Mouse (Mus musculus): ENCODE measurements at regions not wholly inside any gene's neighbourhood (a gene's known extent, or its start where the extent isn't known, plus 50 kb on each side); places are given as distances from the start of the nearest gene placed in this dataset.

DNA sequence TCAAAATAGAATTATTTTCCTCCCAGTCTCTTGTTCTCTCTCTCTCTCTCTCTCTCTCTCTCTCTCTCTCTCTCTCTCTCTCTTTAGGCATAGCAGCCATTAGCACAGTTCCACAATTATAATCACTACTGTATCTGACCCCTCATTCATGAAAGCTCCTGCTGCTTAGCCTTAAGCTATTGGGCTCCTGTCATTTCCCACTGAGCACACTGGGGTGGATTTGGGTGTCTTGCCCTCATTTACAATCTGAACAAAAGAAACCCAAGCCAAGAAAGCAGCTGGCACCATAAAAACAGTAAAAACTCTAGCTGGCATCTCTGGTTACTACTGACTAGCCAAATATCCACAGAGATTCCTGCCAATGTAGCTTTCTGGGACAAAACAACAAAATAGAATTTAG lies 1125.6 kb upstream of the Zeb2 start:
- intact Hi-C loops (cut with DNase I) = no loop called here
- no peak for DNase-seq (ENCODE audit: low spot score in 2 of 2)

DNA sequence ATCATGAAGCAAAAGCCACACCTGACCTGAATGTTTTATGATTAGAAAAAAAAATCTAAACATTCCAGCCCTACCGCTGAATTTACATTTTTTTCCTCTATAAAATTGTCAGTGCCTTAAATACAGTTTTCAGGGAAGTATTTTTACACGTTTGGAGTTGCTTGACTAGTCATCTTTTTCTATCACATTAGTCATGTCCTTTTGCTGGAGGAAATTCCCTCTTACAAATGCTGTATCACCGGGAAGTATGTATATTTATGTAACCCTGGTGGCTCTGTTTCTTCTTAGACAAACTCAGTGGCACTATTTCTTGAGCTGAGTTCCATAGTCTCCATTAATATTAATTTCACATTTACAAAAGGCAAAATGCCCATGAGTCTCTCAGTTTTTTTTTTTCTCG lies 1122.7 kb upstream of the Zeb2 start:
- peak in 1 of 2 experiments; percentile 3 for DNase-seq (ENCODE audit: low spot score in 2 of 2)
- intact Hi-C loops (cut with DNase I) = no loop called here

DNA sequence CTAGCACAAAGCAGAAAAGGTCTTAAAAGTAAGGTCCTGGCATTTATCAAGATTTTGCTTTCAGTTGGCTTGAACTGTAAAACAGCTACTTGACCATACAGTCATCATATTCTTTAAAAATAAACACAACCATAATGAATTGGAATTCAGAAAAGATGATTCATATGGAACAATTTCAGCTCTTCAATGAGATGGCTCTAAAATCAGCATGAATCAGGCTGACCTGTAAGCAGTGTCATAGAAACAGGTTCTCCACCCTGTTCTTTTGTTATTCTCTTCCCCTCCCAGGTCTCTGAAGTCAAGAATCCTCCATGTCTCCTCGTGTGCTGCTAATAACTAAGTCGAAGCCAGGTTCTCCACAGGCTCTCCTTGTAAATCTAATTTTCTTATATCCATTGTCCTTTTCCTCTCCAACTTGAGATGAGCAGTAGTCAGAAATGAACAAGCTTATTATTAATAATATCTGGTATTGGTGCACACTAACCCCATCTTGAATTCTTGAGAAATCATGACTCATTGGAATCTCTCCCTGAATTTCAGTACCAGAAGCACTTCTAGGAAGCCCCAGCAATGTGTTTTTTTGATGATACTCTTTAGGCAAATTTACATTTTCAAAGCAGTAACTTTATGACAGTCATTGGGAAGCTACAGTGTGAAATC lies 1113.7 kb upstream of the Zeb2 start:
- intact Hi-C loops (cut with DNase I) = no loop called here
- DNase-seq (ENCODE audit: low spot score in 2 of 2) = no peak

DNA sequence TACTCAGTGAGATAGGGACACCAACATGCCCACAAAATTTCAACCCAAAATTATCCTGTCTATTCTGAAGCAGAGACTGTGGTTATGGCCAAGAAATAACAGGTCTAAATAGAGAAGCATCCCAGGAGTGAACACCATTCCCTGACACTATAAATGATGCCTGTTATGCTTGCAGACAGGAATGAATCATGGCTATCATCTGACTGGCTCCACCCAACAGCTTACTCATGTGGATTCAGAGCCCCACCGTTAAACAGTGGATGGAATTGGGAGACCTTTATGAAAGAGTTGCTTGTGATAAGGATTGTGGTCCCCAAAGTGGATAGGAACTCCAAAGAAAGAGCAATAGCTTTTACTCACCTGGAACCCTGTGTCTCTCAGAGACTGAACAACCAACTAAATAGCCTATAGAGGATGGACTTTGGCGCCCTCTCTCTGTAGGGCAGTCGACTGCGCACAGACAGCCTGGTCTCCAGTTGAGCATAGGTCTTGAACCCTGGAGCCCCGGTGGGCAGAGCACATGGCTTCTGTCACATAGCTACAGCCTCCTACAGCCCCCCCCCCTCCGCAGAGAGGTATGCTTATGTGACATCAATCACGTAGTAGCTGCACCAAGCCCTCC lies 1101.3 kb upstream of the Zeb2 start:
- DNase-seq (ENCODE audit: low spot score in 2 of 2) = no peak
- intact Hi-C loops (cut with DNase I) = no loop called here

DNA sequence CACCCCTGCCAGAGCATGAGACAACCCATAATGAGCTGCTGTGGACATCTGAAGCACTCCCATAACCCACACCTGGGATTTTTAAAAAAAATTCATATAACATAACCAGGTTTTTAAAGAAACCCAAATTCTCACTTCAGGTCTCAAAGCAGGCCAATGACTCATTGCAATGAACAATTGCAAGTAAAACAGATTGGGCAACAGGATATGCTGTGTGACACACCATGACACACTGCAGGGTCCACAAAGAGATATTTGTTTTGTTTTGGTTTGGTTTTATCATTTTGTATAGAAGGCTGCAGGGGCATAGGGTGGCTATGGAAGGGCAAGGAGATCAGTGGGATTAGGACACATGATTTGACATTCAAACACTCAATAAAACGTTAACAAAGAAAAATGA lies 1082.1 kb upstream of the Zeb2 start:
- intact Hi-C loops (cut with DNase I) = no loop called here
- DNase-seq (ENCODE audit: low spot score in 2 of 2) = no peak

DNA sequence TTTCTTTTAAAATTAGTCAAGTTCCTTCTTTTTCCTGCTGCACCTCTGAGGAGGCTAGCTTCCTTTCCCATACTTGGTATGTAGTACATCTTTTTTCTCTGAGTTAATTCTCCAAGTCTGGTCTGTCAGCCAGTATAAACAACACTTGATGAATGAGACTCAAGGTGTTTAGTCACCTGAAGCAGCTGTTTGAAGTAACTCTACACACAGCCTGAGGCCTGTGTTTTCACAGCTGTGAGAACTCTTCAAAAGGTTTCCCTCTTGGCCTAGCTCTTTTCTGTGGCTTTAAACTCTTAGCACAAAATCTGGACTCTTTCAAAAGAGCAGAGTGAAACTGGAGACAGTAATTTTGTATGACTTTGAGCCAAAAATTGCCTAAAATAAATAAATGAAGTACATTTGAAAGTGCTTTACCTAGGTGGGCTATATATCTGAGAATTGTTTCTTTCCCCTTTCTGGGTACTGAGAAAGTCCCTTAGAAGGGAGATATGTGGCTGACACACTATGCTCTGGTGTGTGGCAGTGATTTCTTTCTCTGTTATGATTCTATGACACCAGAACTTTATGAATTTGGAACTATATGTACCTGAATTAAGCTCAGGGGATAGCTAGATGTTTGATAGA lies 1070.2 kb upstream of the Zeb2 start:
- intact Hi-C loops (cut with DNase I) = no loop called here
- no peak for DNase-seq (ENCODE audit: low spot score in 2 of 2)

DNA sequence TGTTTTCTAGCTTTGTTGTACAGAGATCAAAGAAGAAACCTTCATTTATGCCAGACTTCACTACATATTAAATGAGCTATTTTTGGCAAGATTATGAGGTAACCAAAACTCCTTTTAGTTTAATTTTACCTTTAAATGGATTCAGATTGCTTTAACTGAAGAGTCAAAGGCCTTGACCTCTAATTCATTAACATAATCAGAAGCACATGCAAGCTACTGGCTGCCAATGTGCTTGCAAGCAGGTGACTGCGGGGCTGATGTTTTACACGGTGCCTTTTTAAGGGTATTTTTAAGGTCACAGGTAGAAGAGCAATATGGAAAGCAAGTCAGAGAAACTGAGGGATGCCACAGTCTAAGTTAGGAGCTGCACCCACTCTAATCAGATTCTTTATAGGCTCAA lies 1066.0 kb upstream of the Zeb2 start:
- intact Hi-C loops (cut with DNase I) = no loop called here
- DNase-seq (ENCODE audit: low spot score in 2 of 2) = no peak

DNA sequence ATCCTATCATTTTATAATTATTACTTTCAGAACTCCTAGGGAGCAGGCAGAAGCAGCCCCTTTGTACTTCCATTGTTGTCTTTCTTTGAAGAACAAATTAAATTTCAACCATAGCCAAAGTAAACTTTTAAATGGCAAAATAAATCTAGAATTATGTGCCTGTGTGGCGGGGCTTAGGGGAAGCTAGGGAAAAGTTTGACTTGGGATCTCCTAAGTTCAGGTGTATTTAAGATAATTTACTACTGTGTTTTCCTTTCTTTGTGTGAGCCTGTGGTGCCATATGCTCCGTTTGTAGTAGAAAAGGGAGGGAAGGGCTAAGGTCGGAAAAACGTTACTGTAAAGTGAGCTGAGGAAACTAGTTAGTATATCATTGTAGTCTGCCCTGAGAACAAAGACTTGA lies 1062.5 kb upstream of the Zeb2 start:
- intact Hi-C loops (cut with DNase I) = no loop called here
- DNase-seq (ENCODE audit: low spot score in 2 of 2) = no peak

DNA sequence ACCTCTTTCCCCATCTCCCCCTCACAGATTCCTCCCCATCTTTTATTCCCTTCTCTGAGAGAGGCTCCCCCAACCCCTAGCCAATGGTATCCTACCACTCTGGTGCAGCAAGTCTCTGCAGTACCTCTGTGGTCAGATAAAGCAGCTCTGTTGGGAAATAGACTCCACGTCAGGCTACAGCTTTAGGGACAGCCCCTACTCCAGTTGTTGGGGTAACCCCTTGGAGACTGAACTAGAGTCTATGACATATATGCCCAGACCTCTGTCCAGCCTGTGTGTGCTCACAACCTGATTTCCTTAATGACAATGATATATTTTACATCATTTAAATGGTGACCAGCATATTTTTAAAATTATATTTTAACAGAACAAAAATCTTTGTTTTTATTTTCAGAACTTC lies 1051.3 kb upstream of the Zeb2 start:
- DNase-seq (ENCODE audit: low spot score in 2 of 2) = no peak
- intact Hi-C loops (cut with DNase I) = no loop called here

DNA sequence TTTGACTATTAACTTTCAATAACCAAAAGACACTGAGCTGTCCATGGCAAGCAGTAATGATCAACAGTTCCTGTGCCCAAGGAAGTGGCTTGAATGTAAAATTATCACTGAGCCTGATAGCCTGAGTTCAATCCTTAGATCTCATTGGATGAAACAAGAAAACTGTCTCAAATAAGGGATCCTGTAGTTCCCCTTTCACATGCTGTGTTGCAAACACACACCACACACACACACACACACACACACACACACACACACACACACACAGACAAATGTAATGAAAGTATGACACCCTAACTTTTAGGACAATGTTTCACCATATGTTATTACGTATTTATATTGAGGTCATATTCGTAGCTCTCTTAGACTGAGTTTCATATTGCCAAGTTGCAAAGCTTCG lies 1032.7 kb upstream of the Zeb2 start:
- intact Hi-C loops (cut with DNase I) = no loop called here
- no peak for DNase-seq (ENCODE audit: low spot score in 2 of 2)

DNA sequence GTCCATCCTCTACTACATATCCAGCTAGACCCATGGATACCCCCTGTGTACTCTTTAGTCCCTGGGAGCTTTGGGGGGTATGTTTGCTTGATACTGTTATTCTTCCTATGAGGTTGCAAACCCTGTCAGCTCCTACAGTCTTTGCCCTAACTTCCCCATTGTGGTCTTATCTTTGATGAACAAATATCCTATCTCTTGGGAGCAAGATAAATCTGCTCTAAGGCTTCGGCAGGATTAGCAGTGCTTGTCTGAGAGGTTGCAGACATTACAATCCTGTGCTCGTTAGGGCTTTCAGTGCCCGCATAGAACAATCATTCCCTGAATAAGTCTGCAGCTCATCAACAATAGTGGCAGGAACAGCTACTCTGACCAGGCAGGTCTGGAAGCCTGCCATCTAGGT lies 1002.7 kb upstream of the Zeb2 start:
- intact Hi-C loops (cut with DNase I) = no loop called here

DNA sequence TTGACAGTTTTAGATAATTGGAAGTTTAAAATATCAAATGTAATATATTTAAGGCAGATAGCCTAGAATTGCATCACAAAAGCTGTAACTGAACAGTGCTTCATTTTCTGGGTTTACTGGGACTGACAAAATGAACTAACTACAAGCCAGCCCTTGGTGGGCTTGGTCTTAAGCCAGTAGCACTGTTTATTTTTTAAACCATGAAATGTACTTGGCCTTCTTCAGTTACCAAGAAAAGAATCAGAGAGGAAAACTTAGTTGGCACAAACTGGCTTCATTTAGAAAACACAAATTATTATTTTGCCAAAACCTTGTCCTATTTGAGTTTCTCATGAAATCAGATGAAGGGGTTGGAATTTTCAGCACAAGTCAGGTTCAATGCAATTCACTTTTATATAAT lies 989.8 kb upstream of the Zeb2 start:
- intact Hi-C loops (cut with DNase I) = no loop called here
- no peak for DNase-seq (ENCODE audit: low spot score in 2 of 2)

More for the DNA sequence above, 1002.7 kb upstream of the Zeb2 start:
- DNase-seq (ENCODE audit: low spot score in 2 of 2) = no peak

DNA sequence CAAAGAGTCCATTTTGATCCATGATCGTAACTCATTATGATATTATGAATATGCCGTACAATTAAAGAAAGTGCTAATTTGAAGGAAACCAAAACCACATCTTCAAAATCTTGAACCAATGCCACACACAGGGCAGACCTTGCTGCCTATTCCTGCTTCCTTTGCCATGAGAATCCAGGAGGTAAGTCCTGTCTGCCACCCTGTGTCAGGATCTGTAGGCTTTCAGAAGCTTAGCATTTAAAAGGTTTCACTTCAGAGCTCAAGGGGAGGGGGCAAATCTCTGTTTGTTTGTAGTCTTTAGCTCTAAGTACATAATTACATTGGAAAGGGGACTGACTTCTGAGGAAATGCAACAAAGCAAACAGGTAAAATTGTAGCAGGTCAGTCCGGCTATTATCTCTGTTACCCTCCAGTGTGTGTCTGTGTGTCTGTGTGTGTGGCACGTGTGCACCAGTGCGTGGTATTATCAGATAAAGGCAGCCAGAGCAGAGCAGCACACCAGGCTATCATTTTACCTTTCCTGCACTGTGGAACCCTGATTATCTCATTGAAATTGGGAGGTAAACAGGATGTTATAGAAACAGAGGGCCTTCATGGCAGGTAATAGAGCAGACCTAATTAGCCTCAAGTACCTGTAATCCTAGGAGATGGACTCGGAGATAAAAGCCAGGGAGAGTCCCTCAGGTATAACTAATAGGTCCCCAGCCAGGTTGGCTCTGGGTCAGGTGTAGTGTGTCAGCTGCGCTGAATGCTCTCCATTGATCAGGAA lies 948.0 kb upstream of the Zeb2 start:
- intact Hi-C loops (cut with DNase I) = no loop called here
- no peak for DNase-seq (ENCODE audit: low spot score in 2 of 2)

DNA sequence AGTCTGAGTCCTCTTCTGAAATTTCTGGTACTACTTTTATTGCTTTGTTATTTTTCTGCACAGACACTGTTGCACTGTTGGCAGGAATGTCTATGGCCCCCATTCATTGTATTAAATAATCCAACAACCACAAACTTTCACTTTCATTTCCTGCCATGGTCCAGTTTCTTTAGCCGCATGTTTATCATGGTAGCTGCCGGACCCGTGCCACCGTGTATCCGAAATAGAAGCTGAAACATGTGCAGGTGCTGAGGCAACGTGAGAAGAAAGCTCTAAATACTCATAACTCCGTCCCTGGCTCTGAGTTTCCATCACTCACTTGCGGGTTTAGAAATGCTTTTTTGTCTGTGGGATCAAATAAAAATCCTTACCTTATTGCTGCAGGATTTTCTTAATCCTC lies 938.5 kb upstream of the Zeb2 start:
- intact Hi-C loops (cut with DNase I) = no loop called here
- DNase-seq (ENCODE audit: low spot score in 2 of 2) = no peak

DNA sequence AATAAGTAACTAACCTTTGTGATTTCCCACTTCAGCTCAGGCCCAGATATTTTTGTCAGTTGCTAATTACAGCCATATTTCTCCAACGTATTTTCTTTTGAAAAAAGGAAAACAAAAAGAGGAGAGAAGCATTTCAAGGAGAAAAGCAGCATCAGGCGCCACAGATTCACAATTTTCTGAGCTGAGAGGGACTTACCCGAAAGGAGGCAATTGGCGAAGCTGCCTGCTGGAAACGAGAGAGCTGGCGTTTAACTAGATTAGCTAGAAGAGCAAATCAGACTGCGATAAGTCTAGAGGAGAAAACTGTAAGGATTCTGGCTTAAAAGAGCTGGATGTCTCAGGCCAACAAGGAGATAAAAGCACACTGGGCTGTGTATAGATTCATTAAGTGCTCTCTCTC lies 937.7 kb upstream of the Zeb2 start:
- peak in 1 of 2 experiments; percentile 3 for DNase-seq (ENCODE audit: low spot score in 2 of 2)
- intact Hi-C loops (cut with DNase I) = no loop called here

DNA sequence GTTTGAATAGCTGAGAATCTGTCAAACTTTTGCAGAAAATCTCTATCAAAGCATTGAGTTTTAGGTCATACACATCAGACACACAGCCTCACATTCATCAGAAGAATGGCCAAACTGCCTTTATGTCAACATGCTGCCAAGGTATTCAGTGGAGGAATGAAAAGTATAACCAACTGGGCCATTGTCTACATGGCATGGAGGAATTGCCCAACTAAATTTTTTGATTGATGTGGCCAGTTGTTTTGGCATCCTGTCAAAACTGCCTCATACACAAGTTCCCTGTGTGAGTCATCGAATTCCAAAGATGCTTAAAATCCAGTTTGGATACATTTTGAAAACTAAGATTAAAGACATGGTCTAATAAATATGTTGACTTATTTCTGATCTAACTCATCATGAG lies 904.7 kb upstream of the Zeb2 start:
- no peak for DNase-seq (ENCODE audit: low spot score in 2 of 2)
- intact Hi-C loops (cut with DNase I) = no loop called here

DNA sequence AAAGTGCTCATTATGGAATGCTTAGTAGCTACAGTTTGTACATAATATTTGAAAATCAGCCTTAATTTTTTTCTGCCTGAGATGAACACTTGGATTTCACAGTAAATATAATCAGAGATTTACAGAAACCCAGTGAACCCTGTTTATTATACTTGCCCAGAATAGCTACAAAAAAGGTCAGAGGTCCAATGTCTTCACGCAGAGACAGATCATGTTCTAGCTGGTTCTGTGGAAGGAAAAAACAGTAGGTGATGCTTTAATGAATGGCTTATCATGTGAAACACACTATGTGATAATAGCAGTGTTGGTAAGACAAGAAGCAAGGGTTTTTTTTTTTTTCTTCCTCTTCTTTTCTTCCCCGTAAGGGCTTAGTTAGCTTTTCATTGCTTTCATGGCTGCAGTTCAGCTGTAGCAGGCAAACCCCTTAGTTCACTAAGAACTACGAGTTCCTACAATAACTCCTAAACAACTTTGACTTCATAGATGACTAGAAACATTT lies 896.6 kb upstream of the Zeb2 start:
- intact Hi-C loops (cut with DNase I) = no loop called here
- DNase-seq (ENCODE audit: low spot score in 2 of 2) = no peak

DNA sequence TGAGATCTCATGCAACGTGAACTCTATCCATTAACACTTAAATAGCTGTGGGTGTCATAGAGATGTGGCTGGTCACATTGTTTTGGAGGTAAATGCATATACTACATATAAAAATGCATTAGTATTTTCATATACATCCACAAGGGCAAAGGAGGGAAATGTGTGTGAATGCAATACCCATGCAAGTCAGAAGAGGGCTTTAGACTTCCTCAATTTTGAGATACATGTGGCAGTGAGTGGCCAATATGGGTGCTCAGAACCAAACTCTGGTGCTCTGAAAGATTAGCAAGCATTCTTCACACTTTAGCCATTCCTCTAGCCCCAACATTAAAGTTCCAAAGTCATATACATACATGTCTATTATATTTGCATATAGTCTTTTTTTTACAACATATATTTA lies 895.5 kb upstream of the Zeb2 start:
- intact Hi-C loops (cut with DNase I) = no loop called here
- no peak for DNase-seq (ENCODE audit: low spot score in 2 of 2)

DNA sequence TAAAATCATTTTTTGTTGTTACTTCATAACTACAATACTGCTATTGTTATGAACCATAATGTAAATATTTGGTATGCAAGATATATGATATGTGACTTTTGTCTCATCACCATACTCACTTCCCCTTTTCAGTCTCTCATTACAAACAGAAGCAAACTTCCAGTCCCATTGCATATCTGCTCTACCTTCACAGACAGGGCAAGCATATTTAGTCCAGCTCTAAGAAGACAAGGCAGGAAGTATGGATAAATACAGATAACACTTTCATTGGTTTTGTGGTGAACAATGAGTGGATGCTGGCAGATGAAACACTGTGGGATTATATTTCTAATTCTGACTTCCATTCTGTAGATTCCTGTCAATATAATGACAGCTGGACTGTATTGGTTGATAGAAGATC lies 858.0 kb upstream of the Zeb2 start:
- intact Hi-C loops (cut with DNase I) = no loop called here
- DNase-seq (ENCODE audit: low spot score in 2 of 2) = no peak

DNA sequence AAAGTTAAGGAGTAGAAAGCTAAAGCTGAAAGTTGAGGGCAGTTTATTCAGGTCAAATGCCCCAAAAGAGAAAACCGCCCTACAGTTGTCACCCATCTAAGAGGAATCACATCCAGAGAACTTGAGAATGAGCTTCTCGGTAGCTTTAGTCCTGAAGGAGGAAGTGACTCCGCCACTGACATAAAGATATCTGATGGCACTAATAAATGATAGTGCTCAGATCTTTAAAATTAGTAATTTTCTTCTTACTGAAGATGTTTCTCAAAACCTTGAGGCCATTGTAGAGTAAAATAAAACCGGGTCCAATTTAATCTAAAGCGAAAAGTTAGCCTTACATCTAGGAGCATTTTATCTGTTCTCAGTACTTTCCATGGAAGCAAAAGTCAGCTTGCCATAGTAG lies 851.4 kb upstream of the Zeb2 start:
- DNase-seq (ENCODE audit: low spot score in 2 of 2) = no peak
- intact Hi-C loops (cut with DNase I) = no loop called here

Measured in left cerebral cortex, postnatal 14 days (tissue).